Mouse (Mus musculus) cerebellum, adult 2 months (tissue): ENCODE measurements around the gene Dnmbp.

Experiments
- CTCF ChIP-seq: fragments of 200-500 bp; IDR thresholded peaks from 2 replicates; pipeline ENCODE4 v1.5.1; 2011; ENCODE audit warnings: low read depth, mild to moderate bottlenecking, control low read depth, low read length, moderate library complexity, borderline replicate concordance; ENCODE audit not compliant: insufficient read depth
- POLR2A ChIP-seq: fragments of 200-500 bp; IDR thresholded peaks from 2 replicates; pipeline ENCODE4 v1.6.1; 2011; ENCODE audit warnings: low read length, control low read depth, borderline replicate concordance; ENCODE audit not compliant: insufficient read depth

DNA sequence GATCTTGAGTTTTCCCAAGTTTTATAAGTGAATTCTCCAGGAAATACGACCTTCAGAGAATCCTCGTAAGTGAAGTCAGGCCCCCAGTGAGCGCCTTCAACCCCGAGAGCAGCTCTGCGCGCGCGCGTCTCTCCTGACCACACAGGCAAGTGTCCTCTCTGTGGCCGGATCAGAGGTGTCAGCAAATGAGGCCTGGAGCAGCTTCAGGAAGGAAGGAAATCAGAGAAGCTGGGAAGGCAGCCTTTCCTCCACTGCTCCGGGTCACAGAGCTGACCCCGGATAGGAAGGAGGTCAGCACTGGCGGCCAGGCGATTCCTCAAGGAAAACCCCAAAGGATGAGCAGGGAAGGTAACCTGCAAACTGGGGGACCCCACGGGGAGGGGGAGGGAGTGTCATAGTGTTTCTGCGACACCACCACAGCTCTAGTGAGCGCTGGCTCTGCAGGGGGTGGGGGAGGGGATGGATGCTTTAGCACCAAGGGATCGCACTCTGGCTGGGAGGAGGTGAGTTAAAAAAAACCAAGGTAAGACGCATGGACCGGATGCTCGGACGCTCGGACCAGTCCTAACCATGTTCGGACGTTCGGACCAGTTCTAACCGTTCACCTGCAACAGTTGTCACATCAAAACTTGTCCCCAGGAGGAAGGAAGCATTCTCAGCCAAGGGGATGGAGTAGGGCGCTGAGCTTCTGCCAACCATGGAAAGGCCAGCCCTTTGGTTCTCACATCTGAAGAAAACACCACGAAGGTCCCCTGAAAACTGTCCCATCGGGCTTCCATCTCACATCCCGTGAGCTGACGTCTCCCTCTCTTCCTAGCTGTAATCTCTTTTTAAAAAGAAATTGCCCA, 19.3 kb downstream of the Dnmbp start:
- TF ChIP-seq CTCF (no peak), POLR2A (no peak)
